In genomic region chr14:86675314-86675713, GRCm38 (mm10) we compare ENCODE assay signal across 15 mouse cellular contexts.
"Had no signal": no experiment of that assay in that cellular context is flagged by ENCODE, and none has a peak within 500 bp of the region (broad histone marks: within the 10 kb centered on the region; RNA-seq: fewer than 3 reads in every experiment).

No protein-coding gene starts in this region.

- H3K36me3 ChIP-seq: limb, embryonic 13.5 days; liver, embryonic 12.5 days; midbrain, embryonic 15.5 days; neural tube, embryonic 13.5 days; stomach, embryonic 15.5 days had no signal

- H3K9me3 ChIP-seq: limb, embryonic 13.5 days; liver, embryonic 12.5 days; megakaryocyte, embryonic 14.5 days; midbrain, embryonic 15.5 days; neural tube, embryonic 13.5 days; stomach, embryonic 15.5 days had no signal

- DNase-seq: kidney, adult 9 months; left cerebral cortex, postnatal 4 days; lung, embryonic 14.5 days; lung, postnatal 10 days; retina, postnatal 1 day; thymus, adult 2 months; thymus, postnatal 25 days had no signal

- H3K4me1 ChIP-seq: limb, embryonic 13.5 days; liver, embryonic 12.5 days; stomach, embryonic 15.5 days had no signal

- H3K9ac ChIP-seq: limb, embryonic 13.5 days; liver, embryonic 12.5 days; lung, embryonic 14.5 days; midbrain, embryonic 15.5 days; neural tube, embryonic 13.5 days; stomach, embryonic 15.5 days had no signal

- H3K27ac ChIP-seq: limb, embryonic 13.5 days; liver, embryonic 12.5 days; macrophage; midbrain, embryonic 15.5 days; neural tube, embryonic 13.5 days; stomach, embryonic 15.5 days had no signal

- H3K4me3 ChIP-seq: limb, embryonic 13.5 days; liver, embryonic 12.5 days; megakaryocyte, embryonic 14.5 days; midbrain, embryonic 15.5 days; neural tube, embryonic 13.5 days; stomach, embryonic 15.5 days had no signal

- H3K27me3 ChIP-seq: limb, embryonic 13.5 days; liver, embryonic 12.5 days; megakaryocyte, embryonic 14.5 days; midbrain, embryonic 15.5 days; neural tube, embryonic 13.5 days; stomach, embryonic 15.5 days had no signal

- ATAC-seq: liver, embryonic 12.5 days had no signal

- H3K4me2 ChIP-seq: limb, embryonic 13.5 days; liver, embryonic 12.5 days; lung, embryonic 14.5 days; midbrain, embryonic 11.5 days; midbrain, embryonic 15.5 days; neural tube, embryonic 13.5 days; stomach, embryonic 15.5 days had no signal
